Comparison of ENCODE assay signal across 10 mouse cellular contexts in genomic region chr12:58964583-58964982, GRCm38 (mm10). TPM values are rescaled to one million over a fixed set of nuclear protein-coding genes. Genes with fewer than 3 reads are reported as not detected.
DNase-seq lines count a peak whose midpoint lies in the region; ATAC-seq and TF ChIP-seq lines count a peak whose summit lies in the region.
"Had no signal": no experiment of that assay in that cellular context is flagged by ENCODE, and none has a peak within 500 bp of the region (broad histone marks: within the 10 kb centered on the region; RNA-seq: fewer than 3 reads in every experiment).

No protein-coding gene starts in this region.

- WGBS in kidney, embryonic 16.5 days = 70% methylated on average over 4 of the region's 4 CpGs

- peaks cover 53% of the 10 kb centered on the region for H3K36me3 ChIP-seq in kidney, embryonic 16.5 days (ENCODE audit: insufficient read depth, low read length)

- H3K4me3 ChIP-seq in kidney, embryonic 16.5 days (ENCODE audit: low read length) = no peak overlapping the region
- H3K4me3 ChIP-seq in bone marrow macrophage, adult 2 months (ENCODE audit: insufficient read depth, low read length) = no peak overlapping the region
- H3K4me3 ChIP-seq: erythroblast, embryonic 14.5 days had no signal

- TF ChIP-seq CTCF in bone marrow macrophage, adult 2 months (IDR thresholded peaks at IDR 0.05; ENCODE audit: low read depth, low read length) = 0 out of 2 replicates have a peak, but pooled peaks have one; percentile 35

- no peak for DNase-seq in kidney, postnatal 14 days
- DNase-seq in frontal cortex, postnatal 36 days (ENCODE audit: low spot score in 2 of 2) = peak; percentile 13 to 59
- DNase-seq in testis, postnatal 14 days (ENCODE audit: low spot score) = no peak
- no peak for DNase-seq in gastrocnemius, postnatal 25 days

- no peak overlapping the region for H3K4me2 ChIP-seq in kidney, embryonic 16.5 days (replicated peaks; ENCODE audit: low read depth, low read length)

- no peak for TF ChIP-seq POLR2A in bone marrow macrophage, adult 2 months (IDR thresholded peaks at IDR 0.05; ENCODE audit: borderline replicate concordance, low read depth, low read length)

- no peaks in the 10 kb centered on the region for H3K9me3 ChIP-seq in kidney, embryonic 16.5 days (ENCODE audit: low read length)

- no peak overlapping the region for H3K9ac ChIP-seq in kidney, embryonic 16.5 days (replicated peaks; ENCODE audit: low read length)

- no peak overlapping the region for H3K27ac ChIP-seq in kidney, embryonic 16.5 days (ENCODE audit: low read length)
- no peak overlapping the region for H3K27ac ChIP-seq in bone marrow macrophage, adult 2 months (ENCODE audit: insufficient read depth, low read depth, low read length)
- H3K27ac ChIP-seq: macrophage had no signal

- peak; percentile 42; the same call in 1 of the 2 replicates for ATAC-seq in kidney, embryonic 16.5 days (ENCODE audit: low FRiP score, low TSS enrichment)
- ATAC-seq in CD4-positive, CD25-positive, alpha-beta regulatory T cell, adult 4 months = peak; percentile 54
- ATAC-seq in megakaryocyte, adult 5-6 weeks (ENCODE audit: poor library complexity, severe bottlenecking) = peak; percentile 71

- no peaks in the 10 kb centered on the region for H3K4me1 ChIP-seq in kidney, embryonic 16.5 days (ENCODE audit: insufficient read depth, low read length)
- no peaks in the 10 kb centered on the region for H3K4me1 ChIP-seq in bone marrow macrophage, adult 2 months (ENCODE audit: control insufficient read depth, insufficient read depth, low read length)

- no peaks in the 10 kb centered on the region for H3K27me3 ChIP-seq in kidney, embryonic 16.5 days (ENCODE audit: insufficient read depth, low read length)

RNA-seq across cellular contexts. Expression of gene Sec23a, which starts 47.2 kb away (rescaled TPM):
- polyA plus RNA-seq in kidney, embryonic 16.5 days (2015; fragmentation: Nextera tagmentation; extraction: Ambion mirVana) = 78.7 and 83.9 TPM in 2 replicates
- polyA plus RNA-seq in CD4-positive, CD25-positive, alpha-beta regulatory T cell, adult 4 months (2017; shearing (Covaris generic)) = 10 to 100 TPM; 28.5 to 38.4 TPM
- 13.0 and 15.5 TPM in 2 replicates for polyA plus RNA-seq in bone marrow macrophage, adult 2 months (2012; ENCODE audit: insufficient read depth, insufficient read length, missing spikeins)
- total RNA-seq in megakaryocyte, adult 5-6 weeks (2015) = 17.5 and 21.1 TPM in 2 replicates
- 20.5 and 21.1 TPM in 2 replicates for total RNA-seq in megakaryocyte, adult 5-6 weeks (2017)
- 10 to 100 TPM; 44.4 to 46.0 TPM for total RNA-seq in gastrocnemius, postnatal 25 days (2021)

RNA-seq across cellular contexts. Expression of gene Gemin2, which starts 48.6 kb away (rescaled TPM):
- polyA plus RNA-seq in kidney, embryonic 16.5 days (2015; fragmentation: Nextera tagmentation; extraction: Ambion mirVana) = 30.3 and 30.7 TPM in 2 replicates
- 10 to 100 TPM; 34.5 to 48.8 TPM for polyA plus RNA-seq in CD4-positive, CD25-positive, alpha-beta regulatory T cell, adult 4 months (2017; shearing (Covaris generic))
- 6.3 and 6.9 TPM in 2 replicates for polyA plus RNA-seq in bone marrow macrophage, adult 2 months (2012; ENCODE audit: insufficient read depth, insufficient read length, missing spikeins)
- 10.1 and 14.3 TPM in 2 replicates for total RNA-seq in megakaryocyte, adult 5-6 weeks (2015)
- total RNA-seq in megakaryocyte, adult 5-6 weeks (2017) = 9.3 and 10.7 TPM in 2 replicates
- 1 to 10 TPM; 3.8 to 4.4 TPM for total RNA-seq in gastrocnemius, postnatal 25 days (2021)

Comparison
In these comparisons a context has a peak if more than half of its experiments do, and no peak if none do; other contexts are left out.
1. DNase-seq: peak in frontal cortex, postnatal 36 days (2 of 2); none in kidney, postnatal 14 days (single experiment), testis, postnatal 14 days (single experiment) and gastrocnemius, postnatal 25 days (single experiment).
2. Peak in every context shown above with its lines, with median percentiles within 50 percentile points of each other: ATAC-seq.